Mouse (Mus musculus) adrenal gland, postnatal 4 days (tissue): ENCODE results near the gene Churc1. TPM values are rescaled to one million over a fixed set of nuclear protein-coding genes. Genes with fewer than 3 reads are reported as not detected.
A peak's percentile ranks its signal among the peaks of the same experiment; 100 is the strongest.

Source experiments
- DNase-seq, 2 experiments: peaks; one replicate each; pipeline ENCODE4 v3.0.0; 2021 to 2022; ENCODE audit warnings: low spot score in 2 of 2, mixed read lengths in 2 of 2
- long read RNA-seq, 2 experiments: library from polyadenylated mRNA; stranded (forward); transcript quantifications; one replicate each; pipeline ENCODE4 v2.0.0; 2021
- total RNA-seq, 2 experiments: library from RNA; stranded (reverse); gene quantifications; 2 replicates each; pipeline ENCODE4 v1.2.3; 2021

The Churc1 gene
- 10 to 100 TPM; 82.3 to 84.2 TPM for total RNA-seq
- long read RNA-seq, experiment 1, transcript Churc1-201 (4 exons, 676 nt), result major isoform, 56 of 64 reads
- long read RNA-seq, experiment 1, partial matches to known transcripts, result 1 of 64 reads
- long read RNA-seq, experiment 1, other reads (novel, unspliced or antisense), result 2 of 64 reads
- long read RNA-seq, experiment 2, transcript Churc1-201 (4 exons, 676 nt), result major isoform, 31 of 34 reads
- long read RNA-seq, experiment 2, partial matches to known transcripts, result 0 of 34 reads
- long read RNA-seq, experiment 2, other reads (novel, unspliced or antisense), result 1 of 34 reads

- DNase-seq, result peak; percentile 58 to 78
These were observed at the start of gene Churc1, which contains the start of gene Fntb for GRCm38 (mm10) chr12:76765354-76765851. TSS of gene Churc1 (plus strand) at chr12:76765538. TSS of gene Fntb (plus strand) at chr12:76765589.

- DNase-seq, result no peak
These were observed 47.0 kb upstream of the Churc1 start for GRCm38 (mm10) chr12:76718384-76718783.

GRCm38 (mm10) chr12:76720572-76720971 is 44.8 kb upstream of the Churc1 start:
- DNase-seq, result no peak

GRCm38 (mm10) chr12:76722026-76722425 is 43.3 kb upstream of the Churc1 start:
- no peak for DNase-seq

GRCm38 (mm10) chr12:76727955-76728354 is 37.4 kb upstream of the Churc1 start:
- DNase-seq, result no peak

GRCm38 (mm10) chr12:76750866-76751459 is 14.4 kb upstream of the Churc1 start:
- DNase-seq, result no peak

GRCm38 (mm10) chr12:76752652-76753318 is 12.6 kb upstream of the Churc1 start:
- no peak for DNase-seq

- peak in 1 of 2 experiments; percentile 6 for DNase-seq
These were observed 728 bp downstream of the Churc1 start for GRCm38 (mm10) chr12:76765901-76766630.

GRCm38 (mm10) chr12:76770841-76771500 is 5.6 kb downstream of the Churc1 start:
- no peak for DNase-seq

GRCm38 (mm10) chr12:76771540-76771939 is 6.2 kb downstream of the Churc1 start:
- DNase-seq, result no peak

- DNase-seq, result no peak
These were observed 9.3 kb downstream of the Churc1 start for GRCm38 (mm10) chr12:76774652-76775051.

GRCm38 (mm10) chr12:76775132-76775531 is 9.8 kb downstream of the Churc1 start:
- no peak for DNase-seq

GRCm38 (mm10) chr12:76776898-76777297 is 11.6 kb downstream of the Churc1 start:
- DNase-seq, result no peak

GRCm38 (mm10) chr12:76777845-76778244 is 12.5 kb downstream of the Churc1 start:
- no peak for DNase-seq

GRCm38 (mm10) chr12:76778305-76779083 is 13.2 kb downstream of the Churc1 start:
- no peak for DNase-seq

GRCm38 (mm10) chr12:76779951-76780350 is 14.6 kb downstream of the Churc1 start:
- DNase-seq, result no peak

- no peak for DNase-seq
These were observed 15.5 kb downstream of the Churc1 start for GRCm38 (mm10) chr12:76780639-76781468.

GRCm38 (mm10) chr12:76784056-76784619 is 18.8 kb downstream of the Churc1 start:
- DNase-seq, result no peak
